Mouse (Mus musculus): Measurements from ENCODE around the gene Kbtbd2.

DNA sequence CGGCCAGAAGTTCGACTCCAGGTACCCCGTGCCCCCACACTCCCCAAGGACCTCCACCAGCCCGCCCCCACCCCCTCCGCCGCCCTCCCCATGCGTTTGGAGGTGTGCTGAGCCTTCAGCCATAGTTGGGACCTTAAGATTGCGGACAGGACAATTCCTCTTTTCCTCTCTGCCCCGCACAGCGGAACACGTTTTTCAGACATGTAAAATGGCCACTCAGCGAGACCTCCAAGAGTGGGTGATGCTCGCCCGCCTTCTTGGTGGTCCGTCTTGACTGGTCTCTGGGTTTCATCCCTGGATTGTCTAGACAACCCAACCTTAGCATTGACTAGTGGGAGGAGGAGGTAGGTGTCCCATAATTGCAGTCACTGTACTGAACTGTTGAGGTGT, 34.8 kb upstream of the Kbtbd2 start:
- TF ChIP-seq CTCF (IDR thresholded peaks at IDR 0.05; ENCODE audit: low read depth, low read length) (no peak), POLR2A (IDR thresholded peaks at IDR 0.05; ENCODE audit: extremely low read depth, insufficient read depth, low read length) (no peak)

All from liver, adult 2 months (tissue).